In the genomic region with DNA sequence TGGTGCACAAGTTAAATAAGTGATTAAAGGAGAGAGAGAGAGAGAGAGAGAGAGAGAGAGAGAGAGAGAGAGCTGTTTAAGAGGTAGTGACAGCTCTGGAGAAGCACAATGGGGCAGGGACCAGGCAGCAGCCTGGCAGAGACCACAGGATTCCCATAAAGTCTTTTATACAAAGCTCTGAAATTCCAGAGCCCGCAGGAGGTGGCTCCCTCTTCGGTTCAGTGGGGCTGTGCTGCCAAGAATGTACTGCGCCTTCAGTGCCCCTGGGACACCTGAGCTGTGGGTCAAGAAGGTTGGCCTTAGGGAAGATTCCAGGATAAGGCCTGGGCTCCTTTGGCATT, we compare ENCODE assay signal across 10 mouse cellular contexts. TPM values are rescaled to one million over a fixed set of nuclear protein-coding genes. Genes with fewer than 3 reads are reported as not detected.
DNase-seq lines count a peak whose midpoint lies in the region; ATAC-seq and TF ChIP-seq lines count a peak whose summit lies in the region.
"Had no signal": no experiment of that assay in that cellular context is flagged by ENCODE, and none has a peak within 500 bp of the region (broad histone marks: within the 10 kb centered on the region; RNA-seq: fewer than 3 reads in every experiment).

No protein-coding gene starts in this region.

- no peaks in the 10 kb centered on the region for H3K9me3 ChIP-seq in heart, embryonic 14.5 days (ENCODE audit: control insufficient read depth, low read length)
- H3K9me3 ChIP-seq in intestine, postnatal 0 days (ENCODE audit: control insufficient read depth), result no peaks in the 10 kb centered on the region
- no peaks in the 10 kb centered on the region for H3K9me3 ChIP-seq in limb, embryonic 15.5 days

- peaks cover 11 to 16% of the 10 kb centered on the region in 2 experiments for H3K4me1 ChIP-seq in heart, embryonic 14.5 days (ENCODE audit: control insufficient read depth in 2 of 2, insufficient read depth in 2 of 2, low read length in 2 of 2)
- peaks cover 19% of the 10 kb centered on the region for H3K4me1 ChIP-seq in intestine, postnatal 0 days (replicated peaks; ENCODE audit: control insufficient read depth, insufficient read depth, low read length)
- peaks cover 25% of the 10 kb centered on the region for H3K4me1 ChIP-seq in limb, embryonic 15.5 days

- in situ Hi-C loops in Patski (cut with MboI; ENCODE audit: low pct_unique_long_range_greater_than_20kb), result no loop called here

- DNase-seq in heart, adult 18-20 months, result no peak
- no peak for DNase-seq in Patski (ENCODE audit: low read depth, low spot score)
- no peak for DNase-seq in cerebellum, adult 11-12 months
- DNase-seq in cerebellum, adult 8-10 months, result no peak
- DNase-seq in right cerebral cortex, postnatal 25 days, result no peak
- DNase-seq: adrenal gland, postnatal 14 days; thymus, adult 18-20 months had no signal

- ATAC-seq in heart, embryonic 14.5 days (ENCODE audit: insufficient number of reproducible peaks, insufficient read depth, low FRiP score, low read depth), result no peak
- peak; percentile 75 for ATAC-seq in Patski
- ATAC-seq in intestine, postnatal 0 days, result no peak
- ATAC-seq in limb, embryonic 15.5 days (ENCODE audit: insufficient number of reproducible peaks, low FRiP score, low TSS enrichment, low read depth), result no peak

- H3K9ac ChIP-seq in heart, embryonic 14.5 days (ENCODE audit: low read length), result peak overlapping the region; percentile 34; the same call in 1 of the 2 replicates
- H3K9ac ChIP-seq in intestine, postnatal 0 days (ENCODE audit: low read depth, low read length), result no peak overlapping the region
- no peak overlapping the region for H3K9ac ChIP-seq in limb, embryonic 15.5 days

- H3K4me2 ChIP-seq in heart, embryonic 14.5 days (ENCODE audit: low read length), result no peak overlapping the region
- H3K4me2 ChIP-seq in intestine, postnatal 0 days (replicated peaks; ENCODE audit: low read depth), result no peak overlapping the region
- no peak overlapping the region for H3K4me2 ChIP-seq in limb, embryonic 15.5 days

- no peak overlapping the region for H3K4me3 ChIP-seq in heart, embryonic 14.5 days (ENCODE audit: control insufficient read depth in 1 of 2, insufficient read depth in 1 of 2, low read depth in 1 of 2, low read length in 2 of 2)
- H3K4me3 ChIP-seq in intestine, postnatal 0 days (ENCODE audit: low read depth, low read length), result no peak overlapping the region
- H3K4me3 ChIP-seq in limb, embryonic 15.5 days, result no peak overlapping the region

- no peak for TF ChIP-seq CTCF in Patski (IDR thresholded peaks at IDR 0.05)
- TF ChIP-seq CTCF in intestine, postnatal 0 days (IDR thresholded peaks at IDR 0.05; ENCODE audit: low read depth), result no peak

- H3K27ac ChIP-seq in heart, embryonic 14.5 days (replicated peaks in 1 of 2; ENCODE audit: control insufficient read depth in 1 of 2, insufficient read depth in 1 of 2, low read depth in 2 of 2, low read length in 2 of 2), result peak overlapping the region; percentile 15 to 41; a peak in 2 of 4 replicates
- peak overlapping the region; percentile 76 for H3K27ac ChIP-seq in intestine, postnatal 0 days (ENCODE audit: low read depth, low read length)
- H3K27ac ChIP-seq in limb, embryonic 15.5 days, result peak overlapping the region; percentile 61; the same call in 1 of the 2 replicates

- no peaks in the 10 kb centered on the region for H3K36me3 ChIP-seq in heart, embryonic 14.5 days (ENCODE audit: control insufficient read depth, insufficient read depth, low read length)
- H3K36me3 ChIP-seq in intestine, postnatal 0 days (ENCODE audit: control insufficient read depth, insufficient read depth), result no peaks in the 10 kb centered on the region
- H3K36me3 ChIP-seq in limb, embryonic 15.5 days, result no peaks in the 10 kb centered on the region

- POLR2A ChIA-PET in Patski (lab: Charles Lee), result interaction anchor here (1.4 to 3.5 kb wide), 3 partner anchors 9 to 30 kb away, joined by 6 to 19 read pairs (median 8); a partner anchor contains a TSS

- 19% methylated on average over 3 of the region's 3 CpGs for WGBS in heart, embryonic 14.5 days
- 19% methylated on average over 3 of the region's 3 CpGs for WGBS in intestine, postnatal 0 days
- 7% methylated on average over 3 of the region's 3 CpGs for WGBS in limb, embryonic 15.5 days

- H3K27me3 ChIP-seq in heart, embryonic 14.5 days (ENCODE audit: control insufficient read depth, insufficient read depth, low read length), result no peaks in the 10 kb centered on the region
- H3K27me3 ChIP-seq in Patski, result no peaks in the 10 kb centered on the region
- H3K27me3 ChIP-seq in intestine, postnatal 0 days (replicated peaks; ENCODE audit: control insufficient read depth, insufficient read depth, low read length), result no peaks in the 10 kb centered on the region
- no peaks in the 10 kb centered on the region for H3K27me3 ChIP-seq in limb, embryonic 15.5 days

- CTCF ChIA-PET in Patski (lab: Charles Lee), result interaction anchor here (1.2 to 4.0 kb wide), 4 partner anchors 13 to 46 kb away, joined by 3 to 26 read pairs (median 6); no protein-coding TSS in a partner anchor

RNA-seq across cellular contexts. Expression of a gene that starts 30.2 kb away (rescaled TPM):
- 102 and 115 TPM in 2 replicates for polyA plus RNA-seq in heart, embryonic 14.5 days (2014; fragmentation: Nextera tagmentation; extraction: Ambion mirVana)
- 10 to 100 TPM; 32.5 to 36.9 TPM for total RNA-seq in heart, adult 18-20 months (2021)
- 344 TPM for polyA plus RNA-seq in Patski (2021)
- polyA plus RNA-seq in intestine, postnatal 0 days (2015; fragmentation: Nextera tagmentation; extraction: Ambion mirVana), result 342 and 379 TPM in 2 replicates
- 114 and 115 TPM in 2 replicates for polyA plus RNA-seq in limb, embryonic 15.5 days (2015; fragmentation: Nextera tagmentation; extraction: Ambion mirVana)
